Mouse (Mus musculus) macrophage (primary cell): Measurements from ENCODE around the gene Nags. TPM values are rescaled to one million over a fixed set of nuclear protein-coding genes. Genes with fewer than 3 reads are reported as not detected.
"Not testable (repeated sequence)": the region's sequence is repeated elsewhere in the genome, so short reads cannot be mapped to it uniquely, and the experiment has no call there.

Source experiments
- H3K27ac ChIP-seq: fragments of 350-480 bp; formaldehyde crosslinking; 2 replicates; pipeline ENCODE4 v1.9.0; 2021
- H3K36me3 ChIP-seq: fragments of 350-480 bp; formaldehyde crosslinking; 2 replicates; pipeline ENCODE4 v1.9.0; 2021; ENCODE audit errors: inconsistent target
- H3K4me3 ChIP-seq: fragments of 350-480 bp; formaldehyde crosslinking; 2 replicates; pipeline ENCODE4 v1.9.0; 2021; ENCODE audit errors: inconsistent target
- H3K79me2 ChIP-seq: fragments of 350-480 bp; formaldehyde crosslinking; 2 replicates; pipeline ENCODE4 v1.9.0; 2021; ENCODE audit errors: inconsistent target
- WGBS: methylation state at CpG from one replicate; pipeline ENCODE4 v1.1.7; 2026; ENCODE audit warnings: inconsistent platforms; ENCODE audit not compliant: missing documents; 5-methylcytosine and 5-hydroxymethylcytosine counted together
- polyA plus RNA-seq: library from polyadenylated mRNA; stranded (reverse); fragments of 250-400 nt; gene quantifications from 3 replicates; pipeline ENCODE4 v1.2.4, GENCODE M21; 2018; ENCODE audit warnings: inconsistent platforms

Gene Nags
- polyA plus RNA-seq, 1 experiment from 2014 or later: not detected

DNA sequence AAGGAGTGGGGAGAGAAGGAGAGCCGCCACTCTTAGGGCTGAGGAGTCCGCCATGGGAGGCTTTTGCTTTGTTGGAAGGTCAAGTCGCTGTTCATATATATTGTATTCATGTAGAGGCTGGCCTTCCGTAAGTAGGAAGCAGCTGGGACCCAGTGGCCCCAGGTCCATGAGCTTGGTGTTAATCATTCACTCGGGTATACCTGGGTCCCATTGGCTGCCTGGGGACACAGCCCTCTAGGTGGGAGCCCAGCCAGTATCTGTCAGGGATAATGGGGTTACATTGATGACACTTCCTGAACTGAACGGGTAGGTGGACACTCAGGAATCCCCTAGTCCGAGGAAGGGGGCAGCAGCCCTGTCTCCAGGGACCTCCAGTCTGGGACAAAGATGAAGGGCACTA lies 3.0 kb upstream of the Nags start:
- Histone ChIP-seq H3K27ac (no peak overlapping the region), H3K4me3 (no peak overlapping the region), H3K79me2 (no peaks in the 10 kb centered on the region), H3K36me3 (no peaks in the 10 kb centered on the region)
- WGBS: 80% methylated on average over 7 of the region's 7 CpGs

DNA sequence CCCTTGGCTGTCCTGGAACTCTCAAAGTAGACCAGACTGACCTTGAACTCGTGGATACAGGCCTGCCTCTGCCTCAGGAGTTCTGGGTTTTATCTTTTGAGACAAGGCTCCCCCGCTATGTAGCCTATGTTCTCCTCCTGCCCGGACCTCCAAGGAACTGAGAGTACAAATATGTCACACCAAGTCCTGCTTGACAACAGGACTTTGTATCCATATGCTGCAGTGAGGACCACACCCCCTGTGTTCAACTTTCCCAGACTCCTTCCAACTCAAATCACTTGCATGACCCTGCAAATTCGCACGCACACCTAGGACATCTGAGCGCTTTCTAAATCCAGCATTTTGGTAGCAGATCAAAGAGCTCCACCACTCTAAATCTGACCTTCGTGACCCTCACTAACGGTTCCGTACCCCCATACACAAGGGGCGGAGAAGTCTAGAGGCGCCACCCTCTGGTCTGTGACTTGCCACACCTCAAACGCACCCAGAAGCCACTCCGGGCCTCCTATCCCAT lies 299 bp upstream of the Nags start:
- H3K4me3 ChIP-seq: no peak overlapping the region
- WGBS: 29% methylated on average over 13 of the region's 13 CpGs
- no peaks in the 10 kb centered on the region for H3K79me2 ChIP-seq
- H3K36me3 ChIP-seq: no peaks in the 10 kb centered on the region
- H3K27ac ChIP-seq: no peak overlapping the region

DNA sequence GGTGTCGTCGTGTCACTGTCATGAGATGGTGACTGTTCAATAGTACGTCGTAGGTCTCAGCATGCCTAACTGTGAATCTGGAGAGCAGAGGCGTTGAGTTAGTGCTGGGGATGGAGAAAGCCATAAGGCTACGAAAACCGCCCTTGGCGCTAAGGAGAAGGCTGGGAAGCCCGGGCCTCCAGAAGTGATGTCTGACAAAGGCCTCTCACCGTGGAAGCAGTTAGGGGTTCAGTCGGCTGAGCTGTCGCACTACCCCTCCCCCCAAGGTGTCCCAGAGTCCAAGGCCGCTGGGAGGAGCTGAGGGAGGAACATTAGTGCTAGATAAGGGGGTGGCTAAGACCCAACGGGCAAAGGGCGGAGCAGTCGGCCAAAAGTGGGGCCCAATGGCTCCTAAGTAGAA lies 692 bp downstream of the Nags start:
- Histone ChIP-seq H3K36me3 (no peaks in the 10 kb centered on the region), H3K4me3 (no peak overlapping the region), H3K27ac (no peak overlapping the region), H3K79me2 (no peaks in the 10 kb centered on the region)
- WGBS: 7% methylated on average over 16 of the region's 16 CpGs

DNA sequence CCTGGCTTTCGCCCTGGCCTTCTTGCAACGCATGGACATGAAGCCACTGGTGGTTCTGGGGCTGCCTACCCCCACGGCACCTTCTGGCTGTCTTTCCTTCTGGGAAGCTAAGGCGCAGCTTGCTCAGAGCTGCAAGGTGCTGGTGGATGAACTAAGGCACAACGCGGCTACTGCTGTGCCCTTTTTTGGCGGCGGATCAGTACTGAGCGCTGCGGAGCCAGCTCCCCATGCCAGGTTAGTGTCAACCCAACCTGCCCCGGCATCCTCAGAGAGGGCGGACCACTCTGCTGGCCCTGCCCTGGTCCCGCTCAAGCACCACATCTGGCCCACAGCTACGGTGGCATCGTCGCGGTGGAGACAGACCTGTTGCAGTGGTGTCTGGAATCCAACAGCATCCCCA lies 1.2 kb downstream of the Nags start:
- Histone ChIP-seq H3K27ac (no peak overlapping the region), H3K4me3 (no peak overlapping the region), H3K36me3 (no peaks in the 10 kb centered on the region), H3K79me2 (no peaks in the 10 kb centered on the region)
- WGBS: 12% methylated on average over 16 of the region's 17 CpGs

- Histone ChIP-seq H3K4me3 (no peak overlapping the region), H3K36me3 (no peaks in the 10 kb centered on the region; the same call in 1 of the 2 replicates), H3K27ac (no peak overlapping the region), H3K79me2 (no peaks in the 10 kb centered on the region)
- WGBS: 17% methylated on average over 34 of the region's 34 CpGs
Observed at GRCm38 (mm10) chr11:102147213-102147989, 2.1 kb downstream of the Nags start.

DNA sequence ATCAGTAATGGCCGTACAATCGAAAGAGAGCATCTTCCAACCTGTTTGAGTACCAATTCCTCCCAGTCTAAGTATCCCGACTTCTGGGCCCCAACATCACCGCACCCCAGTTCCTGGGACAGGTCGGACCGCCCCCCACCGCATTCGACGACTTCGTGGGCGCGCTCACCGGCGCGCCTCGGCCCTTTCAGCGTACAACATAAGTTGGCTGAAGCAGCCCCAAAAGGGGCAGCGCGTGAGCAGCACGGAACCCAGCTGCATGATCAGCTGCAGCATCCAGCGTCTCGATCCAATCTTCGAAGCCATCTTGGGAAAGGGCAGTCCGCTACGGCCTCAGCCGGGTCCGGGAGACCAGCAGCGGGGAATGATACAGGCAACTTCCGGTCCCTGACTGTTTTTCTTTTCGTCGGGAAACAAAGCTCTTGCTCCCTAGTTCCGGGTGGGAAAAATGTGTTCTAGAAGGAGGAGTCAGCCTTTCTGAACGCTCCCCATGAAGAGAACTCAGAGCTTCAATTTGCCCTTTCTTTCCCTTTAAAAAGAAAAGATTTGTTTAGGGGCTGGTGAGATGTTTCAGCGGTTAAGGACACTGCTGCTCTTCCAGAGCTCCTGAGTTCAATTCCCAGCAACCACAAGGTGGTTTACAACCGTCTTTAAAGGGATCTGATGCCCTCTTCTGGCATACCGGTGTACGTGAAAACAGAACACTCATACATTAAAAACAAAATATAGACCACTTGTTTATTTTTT lies 10.9 kb downstream of the Nags start, which contains the start of gene Tmem101:
Tmem101 (minus strand) TSS at position 366 of the 747 bp plus-strand sequence.
- Histone ChIP-seq H3K27ac (no peak within 1 kb of the TSS), H3K79me2 (no peaks in the 10 kb centered on the region), H3K36me3 (peaks cover 11% of the 10 kb centered on the region; the same call in 1 of the 2 replicates), H3K4me3 (peak within 1 kb of the TSS; percentile 75)
- WGBS: under 1% methylated on average over 37 of the region's 37 CpGs

- 0% methylated on average over 1 of the region's 1 CpGs for WGBS
- Histone ChIP-seq H3K27ac (no peak overlapping the region), H3K36me3 (peaks cover 11% of the 10 kb centered on the region; the same call in 1 of the 2 replicates), H3K79me2 (no peaks in the 10 kb centered on the region), H3K4me3 (peak overlapping the region; percentile 75)
Observed at GRCm38 (mm10) chr11:102156786-102157089, 11.4 kb downstream of the Nags start.

DNA sequence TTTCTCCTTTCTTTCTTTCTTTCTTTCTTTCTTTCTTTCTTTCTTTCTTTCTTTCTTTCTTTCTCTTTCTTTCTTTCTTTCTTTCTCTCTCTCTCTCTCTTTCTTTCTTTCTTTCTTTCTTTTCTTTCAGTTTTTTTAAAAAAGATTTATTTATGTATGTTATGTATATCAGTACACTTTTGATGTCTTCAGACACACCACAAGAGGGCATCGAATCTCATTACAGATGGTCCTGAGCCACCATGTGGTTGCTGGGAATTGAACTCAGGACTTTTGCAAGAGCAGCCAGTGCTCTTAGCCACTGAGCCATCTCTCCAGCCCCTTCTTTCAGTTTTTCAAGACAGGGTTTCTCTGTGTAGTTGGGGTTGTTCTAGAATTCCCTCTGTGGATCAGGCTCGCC lies 12.7 kb downstream of the Nags start:
- 87% methylated on average over 2 of the region's 2 CpGs for WGBS
- not testable (repeated sequence) for H3K4me3 ChIP-seq, H3K27ac ChIP-seq, H3K79me2 ChIP-seq
- peaks cover 12% of the 10 kb centered on the region for H3K36me3 ChIP-seq

- 55% methylated on average over 5 of the region's 5 CpGs for WGBS
- H3K79me2 ChIP-seq: no peaks in the 10 kb centered on the region
- H3K4me3 ChIP-seq: no peak overlapping the region
- H3K36me3 ChIP-seq: peaks cover 21% of the 10 kb centered on the region
- no peak overlapping the region for H3K27ac ChIP-seq
Observed at GRCm38 (mm10) chr11:102159781-102160180, 14.5 kb downstream of the Nags start.

DNA sequence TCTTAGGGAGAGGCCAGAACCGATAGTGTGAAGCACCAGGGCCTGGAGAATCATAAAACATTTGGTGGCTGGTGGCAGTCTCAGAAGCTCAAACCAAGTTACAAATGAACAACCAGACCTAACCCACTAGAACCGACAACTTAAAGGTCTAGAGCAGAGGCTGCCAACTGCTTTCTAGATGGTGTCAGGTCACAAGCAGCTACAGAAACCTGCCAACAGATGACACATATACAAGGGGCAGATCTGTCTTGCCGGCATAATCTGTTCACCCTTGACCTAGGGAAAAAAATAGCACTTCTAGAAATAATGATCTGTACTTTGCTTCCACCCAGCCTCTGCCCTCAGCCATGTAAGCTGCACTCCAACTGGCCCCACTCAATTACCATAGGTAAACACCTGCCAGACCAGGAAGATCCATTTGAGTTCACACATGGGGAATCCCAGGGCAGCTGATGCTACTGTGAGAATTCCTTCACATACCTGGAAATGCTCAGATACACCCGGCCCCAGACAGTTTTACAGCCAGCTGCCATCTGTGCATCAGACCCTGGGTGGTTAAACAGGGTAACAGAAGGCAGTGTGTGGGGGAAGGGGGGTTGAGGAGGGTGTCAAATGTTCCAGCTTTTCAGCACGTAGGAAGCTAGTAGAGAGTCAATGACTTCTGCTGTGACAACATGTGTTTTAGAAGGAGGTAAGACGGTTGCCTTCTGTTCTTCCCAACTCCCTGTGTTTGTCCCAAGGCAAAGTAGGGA lies 20.8 kb downstream of the Nags start:
- WGBS: 86% methylated on average over 6 of the region's 6 CpGs
- Histone ChIP-seq H3K79me2 (peaks cover 43% of the 10 kb centered on the region), H3K36me3 (peaks cover 62% of the 10 kb centered on the region), H3K27ac (no peak overlapping the region), H3K4me3 (no peak overlapping the region)

DNA sequence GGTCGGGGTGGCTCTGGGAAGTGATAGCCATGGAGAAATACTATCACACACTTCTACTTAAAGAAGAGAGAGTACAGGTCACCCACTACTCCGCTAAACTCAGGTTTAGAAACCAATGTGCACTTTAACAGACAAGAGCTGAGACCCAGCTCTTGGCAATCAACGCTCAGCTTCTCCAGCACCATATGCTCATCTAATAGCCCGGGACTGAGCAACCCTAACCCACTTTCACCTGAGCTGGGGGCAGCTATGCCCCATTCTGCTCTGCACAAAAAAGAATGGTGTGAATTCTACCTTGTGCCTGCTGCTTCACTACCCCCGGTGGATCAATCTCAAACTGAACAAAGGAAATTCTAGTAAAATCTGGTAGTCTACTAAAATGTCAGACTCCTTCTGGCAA lies 22.2 kb downstream of the Nags start:
- peaks cover 57% of the 10 kb centered on the region for H3K79me2 ChIP-seq
- no peak overlapping the region for H3K4me3 ChIP-seq
- H3K27ac ChIP-seq: no peak overlapping the region
- WGBS: 100% methylated on average over 5 of the region's 5 CpGs
- H3K36me3 ChIP-seq: peaks cover 62% of the 10 kb centered on the region

DNA sequence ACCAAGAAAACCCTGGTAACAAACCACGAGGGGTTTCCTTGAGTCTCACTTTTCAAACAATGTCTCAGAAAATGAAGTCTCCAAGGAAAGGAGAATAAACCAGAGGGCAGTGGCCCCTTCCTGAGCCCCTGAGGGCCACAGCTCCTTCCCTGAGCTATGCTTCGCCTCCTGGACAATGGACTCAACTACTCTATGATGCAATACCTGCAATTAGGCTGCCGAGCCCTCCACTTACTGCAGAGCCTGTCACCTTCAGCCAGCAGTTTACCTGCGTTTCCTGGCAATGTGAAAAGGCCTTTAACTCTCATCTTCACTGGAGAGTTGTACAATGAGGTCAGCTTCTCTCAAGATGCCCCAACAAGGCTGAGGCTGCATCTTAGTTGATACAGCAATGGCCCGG lies 23.4 kb downstream of the Nags start:
- Histone ChIP-seq H3K4me3 (no peak overlapping the region), H3K36me3 (peaks cover 51% of the 10 kb centered on the region), H3K27ac (no peak overlapping the region), H3K79me2 (peaks cover 68% of the 10 kb centered on the region)
- WGBS: 73% methylated on average over 5 of the region's 5 CpGs

- Histone ChIP-seq H3K4me3 (no peak overlapping the region), H3K79me2 (peaks cover 99% of the 10 kb centered on the region), H3K27ac (no peak overlapping the region), H3K36me3 (peaks cover 46% of the 10 kb centered on the region)
Observed at GRCm38 (mm10) chr11:102179836-102180235, 34.5 kb downstream of the Nags start.

GRCm38 (mm10) chr11:102184253-102184645 lies 38.9 kb downstream of the Nags start:
- H3K79me2 ChIP-seq: peaks cover 55% of the 10 kb centered on the region
- H3K27ac ChIP-seq: peak overlapping the region; percentile 59

More at GRCm38 (mm10) chr11:102184253-102184645, 38.9 kb downstream of the Nags start:
- Histone ChIP-seq H3K4me3 (peak overlapping the region; percentile 96), H3K36me3 (peaks cover 27% of the 10 kb centered on the region)
- WGBS: 10% methylated on average over 7 of the region's 7 CpGs
